Mouse (Mus musculus): ENCODE measurements around the gene Ftl1. TPM values are rescaled to one million over a fixed set of nuclear protein-coding genes. Genes with fewer than 3 reads are reported as not detected.
"Not testable (repeated sequence)": the region's sequence is repeated elsewhere in the genome, so short reads cannot be mapped to it uniquely, and the experiment has no call there.

The Ftl1 gene
- polyA plus RNA-seq, 1 experiment from 2014 or later: 5,943 TPM

GRCm38 (mm10) chr7:45482166-45482565 lies 22.5 kb upstream of the Ftl1 start:
- no peak overlapping the region for H3K4me2 ChIP-seq (replicated peaks; ENCODE audit: low read depth, low read length)
- no peak overlapping the region for H3K27ac ChIP-seq (ENCODE audit: low read depth, low read length)
- ATAC-seq (ENCODE audit: low FRiP score): no peak
- no peak for DNase-seq (ENCODE audit: low spot score)
- no peaks in the 10 kb centered on the region for H3K27me3 ChIP-seq (ENCODE audit: control insufficient read depth, insufficient read depth, low read length)
- H3K4me3 ChIP-seq (ENCODE audit: low read depth, low read length): no peak overlapping the region
- no peaks in the 10 kb centered on the region for H3K36me3 ChIP-seq (ENCODE audit: control insufficient read depth, insufficient read depth, low read length)
- no peak overlapping the region for H3K9ac ChIP-seq (ENCODE audit: low read depth, low read length)
- H3K4me1 ChIP-seq (replicated peaks; ENCODE audit: control insufficient read depth, insufficient read depth, low read length): no peaks in the 10 kb centered on the region
- H3K9me3 ChIP-seq (ENCODE audit: control insufficient read depth, low read length): no peaks in the 10 kb centered on the region
- WGBS: 89% methylated on average over 1 of the region's 1 CpGs

DNA sequence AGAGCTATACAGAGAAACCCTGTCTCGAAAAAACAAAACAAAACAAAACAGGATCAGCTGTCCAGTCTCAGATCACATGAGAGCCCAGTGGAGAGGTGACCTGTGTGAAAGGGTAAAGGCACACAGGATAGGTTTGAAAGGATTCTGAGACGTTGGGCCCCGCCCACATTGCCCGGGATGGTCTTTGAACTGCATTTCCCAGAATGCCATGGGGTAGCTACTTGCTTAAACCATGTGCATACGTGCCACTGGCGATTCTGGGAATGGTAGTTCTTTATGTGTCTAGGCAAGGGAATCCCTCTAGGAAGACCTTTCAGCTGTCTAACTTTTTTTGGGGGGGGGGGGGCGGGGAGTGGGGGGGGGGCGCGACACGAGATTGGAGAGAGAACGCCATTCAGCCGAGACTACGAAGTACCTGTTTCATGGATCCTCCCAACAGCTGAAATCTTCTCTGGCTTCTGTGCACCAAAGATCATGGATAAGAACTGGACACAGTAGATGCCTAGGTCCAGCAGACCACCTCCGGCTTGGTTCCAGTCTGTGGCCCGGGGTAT lies 21.8 kb upstream of the Ftl1 start, which contains the start of gene Tulp2:
Tulp2 (plus strand) TSS at position 504 of the 554 bp plus-strand sequence.
- H3K9me3 ChIP-seq (ENCODE audit: control insufficient read depth, low read length): no peaks in the 10 kb centered on the region
- ATAC-seq (ENCODE audit: low FRiP score): peak; percentile 71; the same call in 1 of the 2 replicates
- 53% methylated on average over 15 of the region's 15 CpGs for WGBS
- H3K27me3 ChIP-seq (ENCODE audit: control insufficient read depth, insufficient read depth, low read length): no peaks in the 10 kb centered on the region
- no peak within 1 kb of the TSS for H3K27ac ChIP-seq (ENCODE audit: low read depth, low read length)
- no peak within 1 kb of the TSS for H3K4me2 ChIP-seq (replicated peaks; ENCODE audit: low read depth, low read length)
- H3K4me3 ChIP-seq (ENCODE audit: low read depth, low read length): no peak within 1 kb of the TSS
- H3K9ac ChIP-seq (ENCODE audit: low read depth, low read length): no peak within 1 kb of the TSS
- H3K36me3 ChIP-seq (ENCODE audit: control insufficient read depth, insufficient read depth, low read length): no peaks in the 10 kb centered on the region
- peak; percentile 70 for DNase-seq (ENCODE audit: low spot score)
- no peaks in the 10 kb centered on the region for H3K4me1 ChIP-seq (replicated peaks; ENCODE audit: control insufficient read depth, insufficient read depth, low read length)

DNA sequence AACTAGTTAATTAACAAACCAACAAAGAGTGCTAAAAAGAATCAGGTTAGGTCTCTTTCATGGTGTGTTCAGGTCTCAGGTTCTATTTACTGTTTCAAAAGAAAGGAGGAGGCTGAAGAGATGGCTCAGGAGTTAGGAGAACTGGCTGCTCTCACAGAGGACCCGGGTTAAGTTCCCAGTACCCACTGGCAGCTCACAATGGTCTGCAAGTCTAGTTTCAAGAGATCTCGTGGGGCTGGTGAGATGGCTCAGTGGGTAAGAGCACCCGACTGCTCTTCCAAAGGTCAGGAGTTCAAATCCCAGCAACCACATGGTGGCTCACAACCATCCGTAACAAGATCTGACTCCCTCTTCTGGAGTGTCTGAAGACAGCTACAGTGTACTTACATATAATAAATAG lies 20.6 kb upstream of the Ftl1 start:
- 76% methylated on average over 3 of the region's 4 CpGs for WGBS

GRCm38 (mm10) chr7:45478774-45479173 lies 19.1 kb upstream of the Ftl1 start:
- H3K4me2 ChIP-seq (replicated peaks; ENCODE audit: low read depth, low read length): no peak overlapping the region
- H3K4me1 ChIP-seq (replicated peaks; ENCODE audit: control insufficient read depth, insufficient read depth, low read length): no peaks in the 10 kb centered on the region
- no peak overlapping the region for H3K9ac ChIP-seq (ENCODE audit: low read depth, low read length)
- no peak overlapping the region for H3K27ac ChIP-seq (ENCODE audit: low read depth, low read length)
- no peaks in the 10 kb centered on the region for H3K27me3 ChIP-seq (ENCODE audit: control insufficient read depth, insufficient read depth, low read length)
- DNase-seq (ENCODE audit: low spot score) (no peak), ATAC-seq (ENCODE audit: low FRiP score) (no peak)
- H3K4me3 ChIP-seq (ENCODE audit: low read depth, low read length): no peak overlapping the region
- no peaks in the 10 kb centered on the region for H3K36me3 ChIP-seq (ENCODE audit: control insufficient read depth, insufficient read depth, low read length)
- WGBS: 97% methylated on average over 7 of the region's 7 CpGs
- H3K9me3 ChIP-seq (ENCODE audit: control insufficient read depth, low read length): no peaks in the 10 kb centered on the region

More for the DNA sequence above, 20.6 kb upstream of the Ftl1 start:
- not testable (repeated sequence) for H3K36me3 ChIP-seq (ENCODE audit: control insufficient read depth, insufficient read depth, low read length); DNase-seq (ENCODE audit: low spot score); H3K9me3 ChIP-seq (ENCODE audit: control insufficient read depth, low read length); H3K4me2 ChIP-seq (replicated peaks; ENCODE audit: low read depth, low read length); ATAC-seq (ENCODE audit: low FRiP score); H3K27ac ChIP-seq (ENCODE audit: low read depth, low read length); H3K9ac ChIP-seq (ENCODE audit: low read depth, low read length); H3K4me1 ChIP-seq (replicated peaks; ENCODE audit: control insufficient read depth, insufficient read depth, low read length); H3K4me3 ChIP-seq (ENCODE audit: low read depth, low read length); H3K27me3 ChIP-seq (ENCODE audit: control insufficient read depth, insufficient read depth, low read length)

GRCm38 (mm10) chr7:45477003-45477402 lies 17.3 kb upstream of the Ftl1 start:
- 19% methylated on average over 3 of the region's 3 CpGs for WGBS
- no peaks in the 10 kb centered on the region for H3K9me3 ChIP-seq (ENCODE audit: control insufficient read depth, low read length)
- H3K9ac ChIP-seq (ENCODE audit: low read depth, low read length): no peak overlapping the region
- no peak overlapping the region for H3K27ac ChIP-seq (ENCODE audit: low read depth, low read length)
- no peak overlapping the region for H3K4me2 ChIP-seq (replicated peaks; ENCODE audit: low read depth, low read length)
- no peak for ATAC-seq (ENCODE audit: low FRiP score)
- H3K36me3 ChIP-seq (ENCODE audit: control insufficient read depth, insufficient read depth, low read length): no peaks in the 10 kb centered on the region
- no peak overlapping the region for H3K4me3 ChIP-seq (ENCODE audit: low read depth, low read length)
- H3K27me3 ChIP-seq (ENCODE audit: control insufficient read depth, insufficient read depth, low read length): no peaks in the 10 kb centered on the region
- no peaks in the 10 kb centered on the region for H3K4me1 ChIP-seq (replicated peaks; ENCODE audit: control insufficient read depth, insufficient read depth, low read length)
- DNase-seq (ENCODE audit: low spot score): peak; percentile 69

- H3K9ac ChIP-seq (ENCODE audit: low read depth, low read length): no peak overlapping the region
- ATAC-seq (ENCODE audit: low FRiP score): no peak
These were observed 16.8 kb upstream of the Ftl1 start for GRCm38 (mm10) chr7:45476453-45476852.

DNA sequence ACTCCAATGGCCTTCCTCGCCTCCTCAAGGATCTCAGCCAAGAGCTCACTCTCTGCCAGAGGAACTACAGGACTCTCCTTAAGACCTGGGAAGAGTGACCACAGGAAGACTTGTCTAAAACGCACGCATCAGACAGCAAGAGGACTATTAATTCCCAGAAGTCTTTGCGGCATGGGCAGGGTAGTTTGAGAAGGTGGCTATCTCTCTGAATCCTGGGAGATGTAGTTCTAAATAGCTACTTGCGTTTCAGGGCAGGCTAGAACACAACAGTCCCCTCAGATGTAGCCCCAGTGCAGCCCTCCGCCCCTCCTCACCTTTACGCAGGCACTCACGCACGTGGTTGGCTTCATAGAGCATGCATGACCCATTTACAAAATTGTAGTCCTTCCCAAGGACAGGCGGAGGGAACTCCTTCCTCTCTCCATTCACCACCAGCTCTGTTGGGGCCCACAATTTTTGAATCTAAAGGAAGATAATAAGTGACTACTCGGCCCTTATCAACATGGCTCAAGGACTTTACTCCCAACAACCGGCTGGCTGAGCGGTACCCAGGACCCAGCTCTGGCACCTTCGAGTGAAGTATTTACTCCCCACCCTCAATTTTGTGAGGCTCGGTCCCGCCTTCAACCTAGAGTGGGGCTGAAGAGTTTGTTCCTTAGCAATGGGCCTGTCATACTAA lies 15.7 kb upstream of the Ftl1 start:
- Histone ChIP-seq H3K36me3 (ENCODE audit: control insufficient read depth, insufficient read depth, low read length) (no peaks in the 10 kb centered on the region), H3K9ac (ENCODE audit: low read depth, low read length) (no peak overlapping the region), H3K4me1 (replicated peaks; ENCODE audit: control insufficient read depth, insufficient read depth, low read length) (no peaks in the 10 kb centered on the region), H3K9me3 (ENCODE audit: control insufficient read depth, low read length) (no peaks in the 10 kb centered on the region), H3K4me2 (replicated peaks; ENCODE audit: low read depth, low read length) (no peak overlapping the region), H3K27ac (ENCODE audit: low read depth, low read length) (no peak overlapping the region), H3K27me3 (ENCODE audit: control insufficient read depth, insufficient read depth, low read length) (no peaks in the 10 kb centered on the region), H3K4me3 (ENCODE audit: low read depth, low read length) (no peak overlapping the region)
- no peak for DNase-seq (ENCODE audit: low spot score)
- 72% methylated on average over 16 of the region's 16 CpGs for WGBS
- ATAC-seq (ENCODE audit: low FRiP score): no peak

More at GRCm38 (mm10) chr7:45476453-45476852, 16.8 kb upstream of the Ftl1 start:
- Histone ChIP-seq H3K27ac (ENCODE audit: low read depth, low read length) (no peak overlapping the region), H3K4me1 (replicated peaks; ENCODE audit: control insufficient read depth, insufficient read depth, low read length) (no peaks in the 10 kb centered on the region), H3K4me3 (ENCODE audit: low read depth, low read length) (no peak overlapping the region), H3K27me3 (ENCODE audit: control insufficient read depth, insufficient read depth, low read length) (no peaks in the 10 kb centered on the region), H3K36me3 (ENCODE audit: control insufficient read depth, insufficient read depth, low read length) (no peaks in the 10 kb centered on the region), H3K4me2 (replicated peaks; ENCODE audit: low read depth, low read length) (no peak overlapping the region), H3K9me3 (ENCODE audit: control insufficient read depth, low read length) (no peaks in the 10 kb centered on the region)
- 68% methylated on average over 1 of the region's 1 CpGs for WGBS
- no peak for DNase-seq (ENCODE audit: low spot score)

GRCm38 (mm10) chr7:45470869-45471268 lies 11.2 kb upstream of the Ftl1 start:
- no peak overlapping the region for H3K9ac ChIP-seq (ENCODE audit: low read depth, low read length)
- H3K4me1 ChIP-seq (replicated peaks; ENCODE audit: control insufficient read depth, insufficient read depth, low read length): no peaks in the 10 kb centered on the region
- H3K4me2 ChIP-seq (replicated peaks; ENCODE audit: low read depth, low read length): no peak overlapping the region
- H3K4me3 ChIP-seq (ENCODE audit: low read depth, low read length): no peak overlapping the region
- H3K27me3 ChIP-seq (ENCODE audit: control insufficient read depth, insufficient read depth, low read length): no peaks in the 10 kb centered on the region
- peak; percentile 83 for DNase-seq (ENCODE audit: low spot score)
- WGBS: 10% methylated on average over 3 of the region's 3 CpGs
- H3K27ac ChIP-seq (ENCODE audit: low read depth, low read length): no peak overlapping the region
- H3K9me3 ChIP-seq (ENCODE audit: control insufficient read depth, low read length): no peaks in the 10 kb centered on the region
- no peak for ATAC-seq (ENCODE audit: low FRiP score)
- no peaks in the 10 kb centered on the region for H3K36me3 ChIP-seq (ENCODE audit: control insufficient read depth, insufficient read depth, low read length)

Data from hindbrain, embryonic 11.5 days (tissue).